Mouse (Mus musculus) cerebellum, adult 2 months (tissue): ENCODE results near the gene Rabgap1.

ENCODE experiments used
- CTCF ChIP-seq: fragments of 200-500 bp; IDR thresholded peaks from 2 replicates; pipeline ENCODE4 v1.5.1; 2011; ENCODE audit warnings: low read depth, mild to moderate bottlenecking, control low read depth, low read length, moderate library complexity, borderline replicate concordance; ENCODE audit not compliant: insufficient read depth
- POLR2A ChIP-seq: fragments of 200-500 bp; IDR thresholded peaks from 2 replicates; pipeline ENCODE4 v1.6.1; 2011; ENCODE audit warnings: low read length, control low read depth, borderline replicate concordance; ENCODE audit not compliant: insufficient read depth

- no peak for TF ChIP-seq POLR2A
- TF ChIP-seq CTCF: no peak
Measured at GRCm38 (mm10) chr2:37570703-37571102, 127.6 kb downstream of the Rabgap1 start.
